Mouse (Mus musculus) c-Kit-positive CD71-negative TER-119-negative erythroid progenitor cells, embryonic 14.5 days (primary cell): ENCODE measurements around the gene Hspa4.
"Not testable (repeated sequence)": the region's sequence is repeated elsewhere in the genome, so short reads cannot be mapped to it uniquely, and the experiment has no call there.

ENCODE experiments used
- DNase-seq: peaks from one replicate; pipeline ENCODE4 v3.0.0-alpha.2; 2013; ENCODE audit warnings: low read depth

The Hspa4 gene

DNA sequence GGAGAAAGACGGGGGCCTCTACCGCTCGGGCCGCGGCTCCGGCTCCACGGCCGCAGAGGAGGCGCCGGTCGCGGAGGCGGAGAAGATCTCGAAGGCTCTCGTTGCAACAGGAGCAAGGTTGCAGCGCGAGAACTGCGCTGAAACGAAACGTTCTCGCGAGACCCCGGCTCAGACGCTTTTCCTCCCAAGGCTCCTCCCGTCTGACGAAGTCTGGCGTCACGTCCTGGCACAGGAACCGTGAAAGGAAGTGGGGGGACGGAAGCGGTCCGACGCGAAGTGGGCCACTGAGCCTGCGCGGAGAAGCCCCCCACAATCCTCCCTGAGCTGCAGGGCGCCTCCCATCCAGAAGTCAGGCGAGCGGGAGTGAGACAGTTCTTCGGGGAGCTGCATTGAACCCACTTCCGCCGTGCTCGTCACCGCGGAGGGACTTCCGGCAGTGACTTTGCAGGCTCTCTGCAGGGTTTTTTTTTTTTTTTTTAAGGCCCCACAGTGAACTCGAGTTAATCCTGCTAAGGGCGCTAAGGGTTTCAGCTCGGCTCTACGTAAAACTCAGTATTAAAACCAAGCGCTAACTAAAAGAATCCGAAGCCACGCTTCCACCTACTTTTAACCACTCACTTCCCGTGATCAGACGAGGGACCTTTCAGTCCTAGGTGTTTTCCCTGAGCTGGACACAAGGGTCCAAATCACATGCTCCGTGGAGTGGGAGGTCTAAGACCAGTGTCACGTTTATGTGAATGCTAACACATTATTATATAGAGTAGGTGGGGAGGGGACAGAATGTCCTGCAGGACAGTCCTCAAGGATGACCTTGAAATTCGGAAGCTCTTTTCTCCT is at the start of gene Hspa4:
Hspa4 (minus strand) TSS at position 128 of the 837 bp plus-strand sequence.
- DNase-seq = peak; percentile 99

DNA sequence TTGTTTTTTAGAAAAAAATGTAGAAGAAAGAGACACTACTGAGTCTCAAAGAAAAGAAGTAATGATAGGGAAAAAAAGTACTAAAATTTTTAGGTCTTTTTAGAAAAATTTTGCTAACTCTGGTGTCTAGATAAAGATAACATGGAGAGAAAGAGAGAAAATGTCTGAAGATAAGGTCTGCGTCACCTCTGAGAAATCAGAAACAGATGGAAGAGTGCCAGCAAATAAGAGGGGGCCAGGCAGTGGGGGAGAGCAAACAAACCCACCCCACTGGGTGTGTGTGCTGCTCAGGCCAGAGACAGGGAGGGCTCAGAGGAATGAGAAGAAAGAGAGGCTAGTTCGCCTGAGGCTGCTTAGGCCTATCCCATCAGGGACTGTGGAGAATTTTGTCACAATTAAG is 45.5 kb upstream of the Hspa4 start:
- DNase-seq = no peak

DNA sequence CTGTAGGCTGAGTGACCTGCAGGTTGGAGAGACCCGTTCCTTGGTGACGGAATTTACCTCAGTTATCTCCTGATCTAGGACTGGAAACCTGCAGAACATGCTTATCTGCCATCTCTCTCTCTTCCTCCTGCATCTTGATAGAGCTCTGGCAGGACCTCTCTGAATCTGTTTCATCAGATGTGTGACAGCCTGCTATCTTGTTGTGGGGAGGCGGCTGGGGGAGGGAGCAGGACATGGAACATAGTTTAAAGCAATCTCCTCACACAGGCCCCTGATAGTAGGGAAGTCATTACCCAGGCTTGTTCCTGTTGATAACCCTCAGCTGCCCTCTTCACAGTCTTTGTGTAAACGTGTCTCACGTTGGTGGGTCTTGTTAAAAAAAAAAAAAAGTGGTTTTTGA is 45.1 kb upstream of the Hspa4 start:
- DNase-seq = no peak

DNA sequence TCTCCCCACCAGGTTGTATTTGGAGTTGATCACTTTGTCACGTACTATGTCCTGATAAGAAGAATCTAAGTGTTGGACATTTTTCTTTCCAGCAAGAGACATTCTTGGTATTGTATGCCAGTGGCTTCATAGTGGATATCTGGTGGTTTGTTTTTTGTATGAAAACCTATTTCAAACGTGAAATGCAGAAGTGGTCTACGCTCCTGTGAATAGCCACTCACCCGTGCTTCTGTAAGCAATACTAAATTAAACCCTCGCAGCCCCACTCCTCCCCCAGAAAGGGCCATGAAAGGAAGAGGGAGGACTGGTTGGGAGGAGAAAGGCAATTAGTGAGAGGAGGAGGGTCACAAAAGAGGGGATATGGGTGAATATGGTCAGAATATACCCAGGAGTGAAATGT is 42.5 kb upstream of the Hspa4 start:
- no peak for DNase-seq

DNA sequence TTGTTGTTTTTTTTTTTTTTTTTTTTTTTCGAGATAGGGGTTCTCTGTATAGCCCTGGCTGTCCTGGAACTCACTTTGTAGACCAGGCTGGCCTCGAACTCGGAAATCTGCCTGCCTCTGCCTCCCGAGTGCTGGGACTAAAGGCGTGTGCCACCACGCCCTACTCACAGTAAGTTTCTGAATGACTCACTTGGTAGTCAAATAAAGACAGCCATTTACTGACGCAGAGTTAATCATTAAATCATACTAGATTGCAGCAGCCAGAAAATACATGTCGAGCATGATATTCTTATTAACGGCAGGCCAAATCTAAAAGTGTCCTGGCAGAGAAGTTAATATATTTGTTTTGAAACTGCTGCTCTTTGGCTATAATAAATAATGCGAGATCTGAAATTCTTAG is 40.8 kb upstream of the Hspa4 start:
- DNase-seq = not testable (repeated sequence)

DNA sequence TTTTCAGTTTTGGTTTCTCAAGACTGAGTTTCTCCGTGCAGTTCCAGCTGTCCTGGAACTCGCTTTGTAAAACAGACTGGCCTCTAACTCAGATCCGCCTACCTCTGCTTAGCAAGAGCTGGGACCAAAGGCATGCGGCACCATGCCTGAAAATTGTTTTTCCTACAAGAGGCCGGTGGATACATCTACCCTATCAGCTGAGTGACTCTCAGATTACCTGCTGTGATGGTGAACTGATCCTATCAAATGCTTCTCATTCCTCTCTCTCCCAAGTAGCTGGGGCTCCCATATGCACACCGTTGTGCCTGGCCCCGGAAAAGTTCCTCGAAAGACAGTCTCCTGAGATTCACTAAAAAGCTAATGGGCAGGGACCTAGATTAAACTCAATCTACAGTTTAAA is 37.4 kb upstream of the Hspa4 start:
- no peak for DNase-seq

DNA sequence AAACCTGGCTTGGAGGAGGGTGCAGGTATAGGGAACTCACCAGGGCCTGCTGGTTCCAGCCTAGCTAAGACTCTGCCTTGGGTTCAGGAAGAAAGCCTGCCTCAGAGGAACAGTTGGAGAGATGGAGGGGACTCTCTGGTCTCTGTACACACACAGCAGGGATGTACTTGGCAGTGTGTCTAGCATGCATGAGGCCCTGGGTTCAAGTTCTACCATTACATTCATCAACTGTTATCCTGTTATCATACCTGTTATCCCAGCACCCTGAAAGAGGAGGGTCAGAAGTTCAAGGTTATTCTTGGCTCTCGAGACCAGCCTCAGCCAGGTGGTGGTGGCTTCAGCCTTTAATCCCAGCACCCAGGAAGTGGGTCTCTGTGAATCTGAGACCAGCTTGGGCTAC is 36.7 kb upstream of the Hspa4 start:
- DNase-seq = no peak

DNA sequence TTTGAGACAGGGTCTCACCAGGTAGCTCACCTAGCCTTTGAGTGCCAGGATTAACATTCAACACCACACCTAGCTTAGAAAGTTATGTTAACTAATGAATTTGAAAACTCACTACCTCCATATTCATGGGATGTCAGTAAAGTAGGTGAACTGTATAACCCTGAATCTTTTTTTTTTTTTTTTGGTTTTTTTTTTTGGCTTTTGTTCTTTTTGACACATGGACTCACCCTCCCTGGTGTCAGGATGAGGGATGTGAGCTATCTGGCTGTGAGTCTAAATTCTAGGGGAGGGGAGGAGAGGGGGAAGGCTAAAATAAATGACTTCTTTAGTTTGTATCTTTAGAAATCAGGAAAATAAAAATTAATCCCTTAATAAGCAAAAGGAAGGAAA is 35.9 kb upstream of the Hspa4 start:
- DNase-seq = no peak

DNA sequence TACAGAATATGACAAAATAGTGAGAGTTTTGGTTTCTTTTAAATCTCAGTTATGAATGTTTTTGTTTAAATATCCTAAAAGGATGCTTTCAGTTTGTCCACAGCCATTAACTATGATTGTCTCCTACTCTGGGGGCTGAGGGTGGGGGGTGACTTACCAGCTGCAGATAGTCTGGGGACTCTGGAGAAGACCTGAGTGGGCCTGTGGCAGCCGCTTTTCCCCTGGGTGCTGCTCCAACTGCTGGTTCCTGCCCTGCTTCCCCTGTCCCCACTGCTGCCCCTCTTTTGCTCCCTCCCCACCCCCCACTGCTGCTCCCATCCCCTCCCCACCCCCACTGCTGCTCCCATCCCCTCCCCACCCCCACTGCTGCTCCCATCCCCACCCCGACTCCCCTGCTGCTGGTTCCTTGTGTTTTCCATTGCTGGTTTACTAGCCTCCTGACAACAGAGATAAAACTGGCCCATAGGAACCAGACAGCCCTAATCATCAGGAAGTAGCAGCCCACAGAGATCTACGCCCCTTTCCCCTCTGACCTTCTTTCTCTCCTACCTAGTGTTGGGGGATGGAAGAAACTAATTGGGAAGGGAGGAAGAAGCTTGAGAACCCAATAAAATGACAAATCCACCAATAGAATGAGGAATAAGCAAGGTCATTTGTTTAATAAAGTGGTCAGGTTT is 35.4 kb upstream of the Hspa4 start:
- DNase-seq = no peak

DNA sequence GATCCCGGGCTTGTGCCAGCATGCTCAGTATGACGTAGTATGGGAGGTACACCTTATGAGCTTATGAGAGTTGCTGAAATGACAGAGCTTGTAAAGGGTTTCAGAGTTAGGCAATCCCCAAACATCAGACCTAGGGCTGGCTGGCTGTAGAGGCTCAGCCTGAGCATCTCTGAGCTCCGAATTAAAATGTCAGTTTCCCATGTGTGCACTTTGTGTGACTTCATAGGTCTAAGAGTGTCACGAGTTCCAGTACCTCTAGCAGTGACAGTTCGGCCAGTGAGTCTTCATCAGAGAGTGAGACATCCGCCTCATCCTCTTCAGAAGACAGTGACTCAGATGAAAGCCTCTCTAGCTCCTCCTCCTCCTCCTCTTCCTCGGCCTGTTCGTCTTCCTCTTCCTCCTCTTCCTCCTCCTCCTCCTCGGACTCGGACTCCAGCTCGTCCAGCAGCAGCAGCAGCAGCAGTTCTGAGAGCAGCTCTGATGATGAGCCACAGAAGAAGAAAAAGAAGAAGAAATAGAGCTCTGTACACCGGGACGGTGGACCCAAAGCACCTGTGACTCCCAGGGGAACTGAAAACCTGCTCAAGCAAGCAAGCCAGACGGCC is 31.9 kb upstream of the Hspa4 start:
- no peak for DNase-seq

DNA sequence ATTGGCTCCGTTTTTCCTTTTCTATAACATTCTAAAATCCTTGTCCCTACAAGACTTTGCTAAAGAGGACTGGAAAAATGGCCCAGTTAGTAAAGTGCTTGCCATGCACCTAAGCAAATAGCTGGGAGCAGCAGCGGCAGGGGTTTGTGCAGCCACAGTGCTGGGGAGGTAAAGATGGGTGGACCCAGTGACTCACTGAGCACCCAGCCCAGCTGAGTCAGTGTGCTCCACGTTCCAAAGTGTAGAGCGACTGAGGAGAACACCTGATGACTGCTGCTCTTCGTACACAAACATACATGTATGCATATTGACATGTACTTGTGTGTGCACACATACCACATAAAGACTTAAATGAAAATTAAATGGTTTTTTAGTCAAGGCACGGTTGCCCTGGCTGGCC is 30.9 kb upstream of the Hspa4 start:
- no peak for DNase-seq

DNA sequence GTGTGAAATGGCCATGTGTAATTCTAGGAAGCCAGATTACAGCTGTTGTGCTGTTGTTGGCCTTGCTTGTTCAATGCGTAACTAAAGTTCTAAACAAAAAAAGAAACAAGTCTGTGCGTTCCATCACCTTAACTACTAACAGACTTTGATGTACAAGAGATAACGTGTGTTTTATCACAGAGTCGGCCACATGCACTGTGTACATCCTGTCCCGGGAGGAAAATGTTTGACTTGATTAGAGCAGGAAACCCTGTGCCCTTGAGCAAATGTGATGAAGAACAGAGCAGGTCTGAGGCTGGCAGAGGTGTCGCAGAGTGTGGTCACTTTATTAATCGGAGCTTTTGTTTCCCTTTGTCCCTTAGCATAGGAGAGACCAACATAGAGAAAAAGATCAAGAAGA is 30.1 kb upstream of the Hspa4 start:
- no peak for DNase-seq

DNA sequence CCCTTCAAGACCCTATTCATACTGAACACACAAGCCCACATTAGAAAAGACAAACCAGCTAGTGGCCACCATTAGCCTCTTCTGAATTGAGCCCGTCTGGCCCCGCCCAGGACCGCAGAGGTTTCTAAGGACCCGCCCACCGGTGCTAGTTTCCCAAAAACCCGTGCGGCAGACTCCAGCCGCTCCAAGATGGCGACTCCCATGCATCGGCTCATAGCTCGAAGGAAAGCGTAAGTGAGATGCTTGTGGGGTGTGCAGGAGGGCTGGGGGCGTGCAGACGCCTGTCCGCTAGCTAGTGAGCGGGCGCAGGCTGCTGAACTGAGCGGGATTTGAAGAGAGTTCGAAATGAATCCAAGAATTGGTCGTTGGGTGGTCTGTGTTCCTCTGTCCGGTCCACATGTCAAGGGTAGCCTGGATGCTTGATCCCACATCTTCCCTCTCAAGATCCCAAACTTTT is 24.3 kb upstream of the Hspa4 start, which contains the start of gene Zcchc10:
Zcchc10 (plus strand) TSS at position 168 of the 457 bp plus-strand sequence.
- DNase-seq = peak; percentile 83

DNA sequence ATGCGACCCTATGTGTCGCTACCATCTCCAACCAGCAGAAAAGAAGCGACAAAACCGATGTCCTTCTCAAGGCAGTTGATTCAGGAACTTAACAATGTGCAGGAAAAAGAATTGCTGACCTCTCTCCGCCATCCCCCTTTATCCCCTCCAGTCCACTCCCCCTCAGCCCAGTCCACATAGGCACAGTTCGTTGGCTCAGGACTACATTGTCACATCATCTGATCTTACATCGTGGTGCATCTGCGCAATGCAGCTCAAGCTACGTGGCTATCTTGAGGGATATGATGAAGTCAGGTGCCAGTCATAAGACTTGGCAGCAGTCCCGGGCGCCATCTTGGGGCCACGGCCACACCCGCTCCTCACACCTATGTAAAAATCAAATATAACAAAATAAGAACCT is 19.6 kb upstream of the Hspa4 start:
- not testable (repeated sequence) for DNase-seq

DNA sequence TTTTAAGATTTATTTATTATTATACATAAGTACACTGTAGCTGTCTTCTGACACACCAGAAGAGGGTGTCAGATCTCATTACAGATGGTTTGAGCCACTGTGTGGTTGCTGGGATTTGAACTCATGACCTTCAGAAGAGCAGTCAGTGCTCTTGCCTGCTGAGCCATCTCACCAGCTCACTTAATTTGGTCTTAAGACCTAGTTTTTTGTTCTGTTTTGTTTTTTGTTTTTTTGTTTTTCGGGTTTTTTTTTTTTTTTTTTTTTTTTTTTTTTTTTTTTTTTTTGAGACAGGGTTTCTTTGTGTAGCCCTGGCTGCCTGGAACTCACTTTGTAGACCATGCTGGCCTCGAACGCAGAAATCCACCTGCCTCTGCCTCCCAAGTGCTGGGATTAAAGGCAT is 18.3 kb upstream of the Hspa4 start:
- not testable (repeated sequence) for DNase-seq

DNA sequence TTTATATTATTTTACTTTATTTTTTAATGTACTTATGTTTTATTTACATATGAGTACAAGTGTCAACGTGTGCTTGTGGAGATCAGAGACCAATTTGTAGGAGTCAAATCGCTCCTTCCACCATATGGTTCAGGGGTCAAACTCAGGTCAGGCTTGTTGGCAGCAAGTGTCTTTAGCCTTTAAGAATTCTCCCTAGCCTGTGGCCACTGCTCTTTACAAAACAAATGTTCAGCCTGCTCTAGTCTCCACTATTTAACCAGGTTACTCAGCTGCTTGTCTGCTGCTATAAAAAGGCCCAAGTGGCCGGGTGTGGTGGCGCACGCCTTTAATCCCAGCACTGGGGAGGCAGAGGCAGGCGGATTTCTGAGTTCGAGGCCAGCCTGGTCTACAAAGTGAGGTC is 17.8 kb upstream of the Hspa4 start:
- no peak for DNase-seq

DNA sequence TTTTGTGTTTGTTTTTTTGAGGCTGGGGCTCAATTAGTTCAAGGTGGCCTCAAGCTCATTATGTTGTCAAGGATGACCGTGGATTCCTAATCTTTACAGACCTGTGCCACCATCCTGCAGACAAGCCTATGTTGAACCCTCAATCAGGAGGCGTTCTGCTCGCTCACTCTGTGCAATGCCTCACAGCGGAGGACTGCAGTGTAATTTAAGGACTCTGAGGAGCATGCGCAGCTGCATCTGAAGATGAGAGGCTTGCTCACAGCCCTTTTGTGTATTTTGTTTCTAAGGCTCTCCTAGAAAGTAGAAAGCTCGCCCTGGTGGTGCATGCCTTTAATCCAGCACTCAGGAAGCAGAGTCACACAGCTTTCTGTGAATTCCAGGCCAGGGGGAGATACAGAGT is 16.7 kb upstream of the Hspa4 start:
- DNase-seq = no peak

DNA sequence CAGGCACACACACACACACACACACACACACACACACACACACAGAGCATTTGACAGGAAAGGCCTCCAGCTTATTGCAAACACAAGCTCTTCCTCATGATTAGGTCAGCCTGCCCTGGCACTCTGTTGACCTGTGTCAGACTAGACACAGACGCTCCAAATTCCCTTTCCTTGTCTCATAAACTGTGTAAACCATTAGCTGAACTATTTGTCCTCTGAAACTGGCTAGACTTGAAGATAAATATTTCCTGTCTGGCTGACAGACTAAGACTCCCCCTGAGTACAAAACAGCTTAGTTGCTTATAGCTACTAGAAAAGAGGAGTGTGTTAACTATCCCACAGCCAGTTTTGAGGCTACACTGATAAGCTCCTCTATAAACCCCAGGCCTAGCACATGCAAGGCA is 14.5 kb upstream of the Hspa4 start:
- no peak for DNase-seq

DNA sequence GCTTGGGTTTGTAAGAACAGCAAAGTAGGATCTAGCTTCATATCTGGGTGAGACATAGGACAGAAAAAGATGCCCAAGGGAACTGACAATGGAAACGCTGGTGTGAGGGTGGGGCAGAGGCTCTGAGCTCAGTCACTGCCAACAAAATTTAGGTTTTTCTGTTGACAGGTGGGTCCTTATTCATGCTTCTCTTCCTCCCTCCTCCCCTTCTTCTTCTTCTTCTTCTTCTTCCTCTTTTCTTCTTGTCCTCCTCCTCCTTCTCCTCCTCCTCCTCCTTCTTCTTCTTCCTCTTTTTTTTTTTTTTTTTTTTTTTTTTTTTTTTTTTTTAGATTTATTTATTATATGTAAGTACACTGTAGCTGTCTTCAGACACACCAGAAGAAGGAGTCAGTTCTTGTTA is 12.6 kb upstream of the Hspa4 start:
- DNase-seq = not testable (repeated sequence)

DNA sequence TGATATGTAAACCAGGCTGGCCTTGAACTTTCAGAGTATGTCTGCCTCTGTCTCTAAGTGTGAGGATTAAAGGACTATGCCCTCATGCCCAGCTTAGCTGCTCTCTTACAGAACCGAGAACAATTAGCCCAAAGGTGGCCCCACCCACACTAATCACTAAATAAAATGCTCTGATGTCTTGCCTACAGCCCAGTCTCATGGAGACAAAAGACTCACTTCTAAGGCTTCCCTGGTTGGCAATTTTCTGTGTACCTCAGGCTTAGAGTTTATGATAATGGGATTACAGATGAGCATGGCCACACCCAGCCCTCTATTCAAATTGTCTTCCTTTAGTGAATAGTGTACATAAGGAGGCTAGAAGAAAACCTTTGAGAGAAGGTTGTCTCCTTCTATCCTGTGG is 11.1 kb upstream of the Hspa4 start:
- DNase-seq = no peak

DNA sequence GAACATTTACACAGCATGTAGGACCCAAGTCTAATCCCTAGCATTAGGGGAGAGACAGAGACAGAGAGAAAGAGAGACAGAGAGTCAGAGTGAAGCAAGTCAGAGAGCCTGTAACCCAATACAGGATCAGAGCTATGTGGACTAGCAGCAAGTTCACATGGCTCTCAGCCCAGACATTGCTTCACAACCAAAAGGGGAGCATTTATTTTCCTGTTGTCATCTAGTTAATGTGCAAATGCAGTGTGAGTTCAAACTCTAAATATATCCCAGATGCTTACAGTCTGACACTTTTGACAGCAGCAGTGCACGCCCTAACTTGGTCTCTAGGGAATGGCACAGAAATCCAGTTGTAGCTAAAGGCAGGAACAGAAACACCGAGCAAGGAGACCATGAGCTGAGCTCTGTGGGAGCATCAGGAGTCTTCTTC is 8.6 kb upstream of the Hspa4 start:
- DNase-seq = no peak

DNA sequence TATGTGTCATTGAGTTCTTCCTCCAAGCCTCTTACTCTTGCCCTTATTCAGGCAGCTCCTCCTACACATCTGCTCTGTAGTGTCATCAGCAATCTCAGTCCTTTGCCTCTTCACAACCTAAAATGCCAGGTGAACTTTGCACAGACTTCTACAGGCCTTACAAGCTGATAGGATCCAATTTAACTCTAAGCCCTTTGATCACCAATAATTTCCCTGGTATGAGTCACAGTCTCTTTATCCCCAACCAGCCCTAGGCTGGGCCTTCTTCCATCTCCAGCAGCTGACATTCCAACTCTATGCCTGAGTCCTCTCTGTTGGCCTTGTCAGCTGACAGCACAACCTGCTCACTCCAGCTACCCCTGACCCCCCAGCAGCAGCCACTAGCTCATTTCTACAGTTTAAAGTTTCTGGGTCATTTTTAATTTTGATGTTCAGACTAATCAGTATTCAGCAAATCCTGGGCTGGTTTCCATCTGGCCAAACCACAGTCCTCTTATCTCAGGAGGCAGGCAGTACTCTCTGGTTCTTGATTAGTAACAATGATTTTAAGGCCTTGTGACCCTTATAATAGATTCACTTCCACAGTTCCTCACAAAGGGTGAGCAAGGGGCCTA is 8.1 kb upstream of the Hspa4 start:
- no peak for DNase-seq
